7 mouse cellular contexts compared by ENCODE assay signal in genomic region chr7:142387419-142388148, GRCm38 (mm10). TPM values are rescaled to one million over a fixed set of nuclear protein-coding genes. Genes with fewer than 3 reads are reported as not detected.
A peak's percentile ranks its signal among the peaks of the same experiment; 100 is the strongest.
DNase-seq lines count a peak whose midpoint lies in the region; ATAC-seq and TF ChIP-seq lines count a peak whose summit lies in the region.

Ctsd (minus strand) TSS chr7:142388038.

- under 1% methylated on average over 55 of the region's 55 CpGs for WGBS in intestine, postnatal 0 days
- under 1% methylated on average over 55 of the region's 55 CpGs for WGBS in midbrain, embryonic 12.5 days
- under 1% methylated on average over 55 of the region's 55 CpGs for WGBS in small intestine, adult 2 months

- peaks cover 30% of the 10 kb centered on the region for H3K36me3 ChIP-seq in intestine, postnatal 0 days (ENCODE audit: control insufficient read depth, insufficient read depth)
- peaks cover 33% of the 10 kb centered on the region for H3K36me3 ChIP-seq in midbrain, embryonic 12.5 days
- peaks cover 24% of the 10 kb centered on the region for H3K36me3 ChIP-seq in small intestine, adult 2 months (ENCODE audit: control insufficient read depth, insufficient read depth, low read length)

- no peak for TF ChIP-seq CTCF in intestine, postnatal 0 days (IDR thresholded peaks at IDR 0.05; ENCODE audit: low read depth)
- TF ChIP-seq CTCF in small intestine, adult 2 months (IDR thresholded peaks at IDR 0.05; ENCODE audit: extremely low read depth, insufficient read length, insufficient replicate concordance, low read depth, low read length) = no peak

- TF ChIP-seq POLR2A in small intestine, adult 2 months (IDR thresholded peaks at IDR 0.05; ENCODE audit: low read depth, low read length) = peak; percentile 83; the same call in 1 of the 2 replicates

- H3K4me3 ChIP-seq in intestine, postnatal 0 days (ENCODE audit: low read depth, low read length) = peak within 1 kb of the TSS; percentile 70
- H3K4me3 ChIP-seq in midbrain, embryonic 12.5 days = peak within 1 kb of the TSS; percentile 80
- H3K4me3 ChIP-seq in small intestine, adult 2 months (ENCODE audit: low read depth, low read length) = peak within 1 kb of the TSS; percentile 73

- peak within 1 kb of the TSS; percentile 83 for H3K9ac ChIP-seq in intestine, postnatal 0 days (ENCODE audit: low read depth, low read length)
- peak within 1 kb of the TSS; percentile 85 for H3K9ac ChIP-seq in midbrain, embryonic 12.5 days (replicated peaks)

- no peaks in the 10 kb centered on the region for H3K9me3 ChIP-seq in intestine, postnatal 0 days (ENCODE audit: control insufficient read depth)
- H3K9me3 ChIP-seq in midbrain, embryonic 12.5 days = no peaks in the 10 kb centered on the region

- H3K4me1 ChIP-seq in intestine, postnatal 0 days (replicated peaks; ENCODE audit: control insufficient read depth, insufficient read depth, low read length) = peaks cover 9% of the 10 kb centered on the region
- peaks cover 13% of the 10 kb centered on the region for H3K4me1 ChIP-seq in midbrain, embryonic 12.5 days
- H3K4me1 ChIP-seq in small intestine, adult 2 months (ENCODE audit: control insufficient read depth, insufficient read depth, insufficient read length, low read length) = peaks cover 14% of the 10 kb centered on the region; the same call in 1 of the 2 replicates

- H3K27ac ChIP-seq in intestine, postnatal 0 days (ENCODE audit: low read depth, low read length) = peak within 1 kb of the TSS; percentile 82
- H3K27ac ChIP-seq in midbrain, embryonic 12.5 days (replicated peaks) = peak within 1 kb of the TSS; percentile 63
- peak within 1 kb of the TSS; percentile 45 for H3K27ac ChIP-seq in small intestine, adult 2 months (ENCODE audit: insufficient read depth, low read depth, low read length)

- intact Hi-C loops in left cerebral cortex, postnatal 4 days (cut with DNase I) = no loop called here

- no peaks in the 10 kb centered on the region for H3K27me3 ChIP-seq in intestine, postnatal 0 days (replicated peaks; ENCODE audit: control insufficient read depth, insufficient read depth, low read length)
- peaks cover 7% of the 10 kb centered on the region for H3K27me3 ChIP-seq in midbrain, embryonic 12.5 days
- H3K27me3 ChIP-seq in small intestine, adult 2 months (ENCODE audit: control insufficient read depth, insufficient read depth, low read length) = no peaks in the 10 kb centered on the region

- peak; percentile 98 for DNase-seq in adrenal gland, adult 8-10 months
- peak; percentile 97 for DNase-seq in embryo, embryonic 9.5 days (ENCODE audit: extremely low spot score)
- peak; percentile 50 for DNase-seq in gonadal fat pad, adult 2 months (ENCODE audit: low read depth)
- peak; percentile 99 for DNase-seq in left cerebral cortex, postnatal 4 days

- peak; percentile 97 for ATAC-seq in intestine, postnatal 0 days
- peak; percentile 96 for ATAC-seq in midbrain, embryonic 12.5 days (ENCODE audit: low FRiP score, low read depth)

- H3K4me2 ChIP-seq in intestine, postnatal 0 days (replicated peaks; ENCODE audit: low read depth) = peak within 1 kb of the TSS; percentile 91
- H3K4me2 ChIP-seq in midbrain, embryonic 12.5 days (replicated peaks) = peak within 1 kb of the TSS; percentile 71

RNA-seq across cellular contexts. Expression of gene Ctsd, which starts in this region (rescaled TPM):
- total RNA-seq in adrenal gland, adult 8-10 months (2022) = 1,000 to 10,000 TPM in 2 of 4 experiments, 100 to 1,000 TPM in 2; 808 to 1,559 (median 1,212) TPM
- polyA plus RNA-seq in gonadal fat pad, adult 2 months (2012; rRNA removed) = 1,099 and 1,739 TPM in 2 replicates
- polyA plus RNA-seq in intestine, postnatal 0 days (2015; fragmentation: Nextera tagmentation; extraction: Ambion mirVana) = 479 and 496 TPM in 2 replicates
- total RNA-seq in left cerebral cortex, postnatal 4 days (2021) = 100 to 1,000 TPM; 133 to 157 TPM
- 163 and 183 TPM in 2 replicates for polyA plus RNA-seq in midbrain, embryonic 12.5 days (2016; fragmentation: Nextera tagmentation; extraction: Ambion mirVana)
- 174 and 253 TPM in 2 replicates for polyA plus RNA-seq in small intestine, adult 2 months (2012; rRNA removed)

Comparison
In these comparisons a context has a peak if more than half of its experiments do, and no peak if none do; other contexts are left out.
1. Peak in every context shown above with its lines: DNase-seq, ATAC-seq, H3K4me3 ChIP-seq and H3K27ac ChIP-seq.
2. RNA of gene Ctsd (total RNA-seq): 808 to 1,559 TPM in adrenal gland, adult 8-10 months; 133 to 157 TPM in left cerebral cortex, postnatal 4 days; every median in the first group is over 4 times any median in the second.